Mouse (Mus musculus) CD4-positive, CD25-positive, alpha-beta regulatory T cell, adult 2 months (primary cell): ENCODE data around the gene Rmnd5b.
"Not testable (repeated sequence)": the region's sequence is repeated elsewhere in the genome, so short reads cannot be mapped to it uniquely, and the experiment has no call there.

ENCODE experiments used
- DNase-seq: peaks from one replicate; pipeline ENCODE4 v3.0.0-alpha.2; 2012; ENCODE audit warnings: low read depth, low spot score

Gene Rmnd5b

GRCm38 (mm10) chr11:51635525-51636322, at the start of gene Rmnd5b:
Rmnd5b (minus strand) TSS chr11:51635896.
- DNase-seq = peak; percentile 92

GRCm38 (mm10) chr11:51681976-51682374, 46.3 kb upstream of the Rmnd5b start:
- no peak for DNase-seq

- peak; percentile 94 for DNase-seq
Observed at GRCm38 (mm10) chr11:51681324-51681975, 45.8 kb upstream of the Rmnd5b start.

- DNase-seq = no peak
Observed at GRCm38 (mm10) chr11:51679466-51679865, 43.8 kb upstream of the Rmnd5b start.

- no peak for DNase-seq
Observed at GRCm38 (mm10) chr11:51677737-51678418, 42.2 kb upstream of the Rmnd5b start.

- DNase-seq = no peak
Observed at GRCm38 (mm10) chr11:51675386-51675785, 39.7 kb upstream of the Rmnd5b start.

GRCm38 (mm10) chr11:51673291-51673690, 37.6 kb upstream of the Rmnd5b start:
- no peak for DNase-seq

- DNase-seq = no peak
Observed at GRCm38 (mm10) chr11:51671376-51671775, 35.7 kb upstream of the Rmnd5b start.

GRCm38 (mm10) chr11:51670846-51671245, 35.1 kb upstream of the Rmnd5b start:
- no peak for DNase-seq

- DNase-seq = not testable (repeated sequence)
Observed at GRCm38 (mm10) chr11:51664747-51665146, 29.1 kb upstream of the Rmnd5b start.

- DNase-seq = no peak
Observed at GRCm38 (mm10) chr11:51662632-51663031, 26.9 kb upstream of the Rmnd5b start.

GRCm38 (mm10) chr11:51661867-51662365, 26.2 kb upstream of the Rmnd5b start:
- DNase-seq = no peak

GRCm38 (mm10) chr11:51658705-51659104, 23.0 kb upstream of the Rmnd5b start:
- no peak for DNase-seq

- no peak for DNase-seq
Observed at GRCm38 (mm10) chr11:51658291-51658690, 22.6 kb upstream of the Rmnd5b start.

- DNase-seq = no peak
Observed at GRCm38 (mm10) chr11:51656798-51657521, 21.3 kb upstream of the Rmnd5b start.

GRCm38 (mm10) chr11:51654891-51655290, 19.2 kb upstream of the Rmnd5b start:
- no peak for DNase-seq

GRCm38 (mm10) chr11:51653736-51654135, 18.0 kb upstream of the Rmnd5b start:
- no peak for DNase-seq

GRCm38 (mm10) chr11:51652889-51653418, 17.3 kb upstream of the Rmnd5b start:
- DNase-seq = no peak

GRCm38 (mm10) chr11:51650691-51651515, 15.2 kb upstream of the Rmnd5b start, which contains the start of the genes N4bp3 and D930048N14Rik:
N4bp3 (minus strand) TSS chr11:51650842.
D930048N14Rik (plus strand) TSS chr11:51650954.
- DNase-seq = peak; percentile 78

GRCm38 (mm10) chr11:51650261-51650660, 14.6 kb upstream of the Rmnd5b start:
- DNase-seq = no peak
